Mouse (Mus musculus): ENCODE results near the gene Ugt3a1.
"Not testable (repeated sequence)": the region's sequence is repeated elsewhere in the genome, so short reads cannot be mapped to it uniquely, and the experiment has no call there.

The Ugt3a1 gene

DNA sequence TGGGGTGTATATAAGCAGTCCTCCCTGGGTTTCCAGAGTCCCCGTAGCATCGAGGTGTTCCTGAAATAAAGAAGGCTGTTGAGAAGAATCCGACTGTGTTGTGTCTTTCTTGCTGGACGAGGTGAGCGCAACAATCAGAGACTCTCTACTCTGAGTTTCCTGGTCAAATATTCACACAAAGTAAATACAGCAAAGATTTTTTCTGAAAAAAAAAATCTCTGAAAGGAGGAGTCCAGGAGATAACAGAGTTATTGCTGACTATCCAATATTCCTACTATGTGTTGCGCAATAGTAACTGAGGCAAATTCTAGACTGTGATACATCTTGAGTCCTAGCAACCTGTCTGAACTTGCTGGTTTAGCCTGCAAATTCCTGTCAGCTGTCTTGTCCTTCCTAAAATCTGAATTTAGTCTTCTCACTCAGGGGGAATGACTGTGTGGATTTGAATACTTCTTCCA, at the start of gene Ugt3a1:
TSS of gene Ugt3a1 (plus strand) at position 51 of the 458 bp plus-strand sequence.
- no peak for ATAC-seq (ENCODE audit: insufficient number of reproducible peaks, low FRiP score, low TSS enrichment)

DNA sequence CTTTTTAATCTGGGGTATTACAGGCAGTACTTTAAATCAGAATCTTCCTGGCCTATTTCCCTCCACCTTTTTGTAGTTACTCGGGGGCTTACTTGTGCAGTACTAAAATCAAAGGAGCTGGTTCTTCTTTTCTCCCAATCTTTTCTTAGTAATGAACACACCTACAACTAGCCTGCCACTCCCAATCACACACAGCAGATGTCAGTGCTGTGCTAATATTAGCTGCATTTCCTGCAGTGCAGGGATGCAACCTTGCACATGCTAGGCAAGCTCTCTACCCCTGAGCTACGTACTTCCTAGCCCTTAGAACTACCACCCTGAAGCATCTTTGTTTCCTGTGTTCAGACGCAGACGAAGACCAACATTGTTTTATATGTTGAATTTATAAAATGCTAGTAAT, 45.8 kb upstream of the Ugt3a1 start:
- ATAC-seq (ENCODE audit: insufficient number of reproducible peaks, low FRiP score, low TSS enrichment) = not testable (repeated sequence)

DNA sequence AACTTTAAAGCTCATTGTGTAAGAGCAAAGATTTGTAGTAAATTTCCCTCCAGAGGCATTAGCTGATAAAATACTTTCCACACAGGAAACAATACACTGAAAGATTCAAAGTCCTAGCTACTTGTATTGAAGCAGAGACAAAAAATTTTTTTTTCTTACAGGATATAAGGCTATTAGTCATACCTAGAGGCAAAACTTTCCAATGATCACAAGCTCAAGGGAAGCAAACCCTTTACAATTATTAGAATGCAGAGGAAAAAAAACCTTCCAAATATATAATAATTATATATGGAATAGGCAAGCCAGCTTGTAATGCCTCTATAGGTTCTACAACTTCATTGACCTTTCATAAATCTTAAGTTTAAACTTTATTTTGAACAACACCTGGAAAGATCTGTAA, 30.3 kb upstream of the Ugt3a1 start:
- no peak for ATAC-seq (ENCODE audit: insufficient number of reproducible peaks, low FRiP score, low TSS enrichment)

DNA sequence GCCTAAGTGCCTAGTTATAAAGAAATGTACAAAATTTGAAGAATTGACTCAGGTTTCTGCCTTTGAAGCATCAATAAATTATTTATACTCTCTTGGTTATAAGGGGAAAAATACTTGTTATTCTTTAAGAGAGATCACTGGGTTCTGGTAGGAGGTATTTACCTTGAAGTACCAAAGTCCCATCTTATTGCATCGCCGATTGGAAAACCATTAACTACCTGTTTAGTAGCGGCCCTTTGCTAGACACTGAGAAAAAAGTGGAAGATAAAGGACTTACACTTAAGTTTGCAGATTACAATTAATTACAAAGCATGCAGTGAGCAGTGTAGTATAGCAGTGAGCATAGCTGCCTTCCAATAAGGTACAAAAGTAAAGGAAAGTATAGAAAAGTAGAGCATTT, 23.8 kb upstream of the Ugt3a1 start:
- no peak for ATAC-seq (ENCODE audit: insufficient number of reproducible peaks, low FRiP score, low TSS enrichment)

DNA sequence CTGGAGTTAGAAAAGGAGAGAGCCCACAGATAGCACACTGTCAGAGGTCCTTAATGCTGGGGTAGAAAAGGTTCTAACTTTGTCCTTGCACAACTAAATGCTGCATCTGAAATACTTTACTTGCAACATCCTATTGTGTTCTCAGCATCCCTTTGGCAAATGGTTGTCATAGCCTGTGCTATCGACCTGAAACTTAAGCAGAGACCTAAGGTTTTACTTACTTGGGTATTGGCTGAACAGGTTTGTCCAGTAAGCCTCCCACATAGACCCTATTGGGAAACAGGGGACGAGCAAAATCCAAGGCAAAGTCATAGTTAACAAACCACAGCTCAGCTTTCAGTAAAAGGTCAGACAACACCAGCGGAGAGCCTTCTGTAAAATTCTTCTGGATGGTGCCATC, 16.1 kb upstream of the Ugt3a1 start:
- no peak for ATAC-seq (ENCODE audit: insufficient number of reproducible peaks, low FRiP score, low TSS enrichment)

DNA sequence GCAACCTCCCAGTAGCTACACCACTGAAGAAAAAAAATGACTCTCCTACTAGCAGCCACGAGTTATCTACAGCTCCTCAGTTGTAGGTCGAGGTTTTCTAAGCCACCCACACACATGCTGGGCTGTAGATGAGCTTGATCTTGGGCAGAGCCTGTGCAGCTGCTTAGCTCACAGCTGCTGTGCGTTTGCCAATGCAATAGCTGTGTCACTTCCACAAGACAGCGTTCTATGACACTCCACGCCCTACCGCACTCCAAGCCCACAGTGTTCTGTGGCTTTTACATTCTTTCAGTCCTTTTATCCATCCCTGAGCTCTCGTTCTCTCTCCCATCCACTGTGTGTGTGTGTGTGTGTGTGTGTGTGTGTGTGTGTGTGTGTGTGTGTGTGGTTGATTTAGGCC, 4.8 kb upstream of the Ugt3a1 start:
- ATAC-seq (ENCODE audit: insufficient number of reproducible peaks, low FRiP score, low TSS enrichment) = no peak

DNA sequence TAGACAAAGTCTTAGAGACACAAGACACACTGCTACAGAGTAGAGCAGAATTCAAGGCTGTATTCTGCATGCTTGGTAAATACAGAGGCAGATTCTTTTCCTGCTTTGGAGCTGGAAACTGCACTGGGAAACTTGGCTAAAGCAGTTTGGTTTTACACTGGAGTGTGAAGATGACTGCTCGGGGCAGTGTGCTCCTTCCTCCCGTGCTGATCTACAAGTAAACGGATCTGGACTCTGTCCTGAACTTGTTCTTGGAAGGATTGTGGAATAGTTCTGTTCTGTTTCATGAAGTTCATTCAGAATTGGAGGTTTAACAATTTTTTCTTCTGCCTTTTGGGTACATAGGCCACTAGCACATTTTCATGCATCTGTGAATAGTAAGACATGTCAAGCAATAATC, 2.3 kb downstream of the Ugt3a1 start:
- ATAC-seq (ENCODE audit: insufficient number of reproducible peaks, low FRiP score, low TSS enrichment) = no peak

DNA sequence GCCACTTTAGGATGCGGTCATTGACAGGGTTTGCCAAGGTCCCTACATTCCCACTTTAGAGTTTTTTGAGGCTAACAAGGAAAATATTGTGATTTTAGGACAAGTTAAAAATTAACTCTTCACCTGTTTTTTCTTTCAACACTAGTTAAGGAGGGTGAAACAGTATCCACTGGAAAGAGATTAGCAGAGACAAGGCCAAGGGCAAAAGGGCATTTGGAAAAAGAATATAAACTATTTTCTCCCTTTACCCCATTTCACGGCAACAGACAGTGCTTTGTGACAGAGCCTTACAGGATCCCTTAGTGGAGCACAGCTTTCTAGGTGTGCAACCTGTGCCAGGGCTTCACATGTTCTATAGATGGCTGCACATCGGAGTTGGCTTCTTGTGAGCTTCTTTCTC, 2.9 kb downstream of the Ugt3a1 start:
- no peak for ATAC-seq (ENCODE audit: insufficient number of reproducible peaks, low FRiP score, low TSS enrichment)

DNA sequence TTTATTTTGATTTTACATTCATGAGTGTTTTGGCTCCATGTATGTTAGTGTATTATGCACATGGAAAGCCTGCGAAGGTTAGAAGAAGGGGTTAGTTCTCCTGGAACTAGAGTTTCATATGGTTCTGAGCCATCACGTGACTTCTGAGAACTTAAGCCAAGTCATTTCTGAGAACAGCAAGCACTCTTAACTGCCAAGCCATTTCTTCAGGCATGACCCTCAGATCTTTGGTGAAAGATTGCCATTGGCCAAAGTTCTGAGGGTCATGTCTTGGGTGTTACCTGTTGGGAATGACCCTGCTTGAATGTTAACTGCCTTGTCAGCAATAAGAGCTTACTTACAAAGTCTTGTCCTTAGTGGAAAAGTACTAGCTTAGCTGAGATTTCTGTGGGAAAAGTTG, 6.5 kb downstream of the Ugt3a1 start:
- no peak for ATAC-seq (ENCODE audit: insufficient number of reproducible peaks, low FRiP score, low TSS enrichment)

DNA sequence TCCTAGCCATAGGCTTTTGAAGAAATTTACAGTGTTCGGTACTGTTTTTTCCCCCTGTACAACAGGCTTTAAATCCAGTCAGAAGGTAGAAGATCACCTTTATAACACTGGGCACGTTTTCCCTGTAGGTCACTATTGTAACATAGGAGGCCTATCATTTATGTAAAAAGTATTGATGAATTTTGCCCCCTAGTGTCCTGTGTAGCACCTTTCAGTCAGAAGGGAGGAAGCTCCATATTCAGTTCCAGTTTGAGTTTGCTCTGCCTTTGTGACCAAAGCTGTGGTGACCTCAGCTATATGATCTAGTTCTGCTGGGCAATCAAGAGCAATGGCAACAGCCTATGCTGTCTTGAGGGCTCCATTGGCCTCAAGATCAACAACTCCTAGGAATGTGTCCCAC, 13.0 kb downstream of the Ugt3a1 start:
- no peak for ATAC-seq (ENCODE audit: insufficient number of reproducible peaks, low FRiP score, low TSS enrichment)

DNA sequence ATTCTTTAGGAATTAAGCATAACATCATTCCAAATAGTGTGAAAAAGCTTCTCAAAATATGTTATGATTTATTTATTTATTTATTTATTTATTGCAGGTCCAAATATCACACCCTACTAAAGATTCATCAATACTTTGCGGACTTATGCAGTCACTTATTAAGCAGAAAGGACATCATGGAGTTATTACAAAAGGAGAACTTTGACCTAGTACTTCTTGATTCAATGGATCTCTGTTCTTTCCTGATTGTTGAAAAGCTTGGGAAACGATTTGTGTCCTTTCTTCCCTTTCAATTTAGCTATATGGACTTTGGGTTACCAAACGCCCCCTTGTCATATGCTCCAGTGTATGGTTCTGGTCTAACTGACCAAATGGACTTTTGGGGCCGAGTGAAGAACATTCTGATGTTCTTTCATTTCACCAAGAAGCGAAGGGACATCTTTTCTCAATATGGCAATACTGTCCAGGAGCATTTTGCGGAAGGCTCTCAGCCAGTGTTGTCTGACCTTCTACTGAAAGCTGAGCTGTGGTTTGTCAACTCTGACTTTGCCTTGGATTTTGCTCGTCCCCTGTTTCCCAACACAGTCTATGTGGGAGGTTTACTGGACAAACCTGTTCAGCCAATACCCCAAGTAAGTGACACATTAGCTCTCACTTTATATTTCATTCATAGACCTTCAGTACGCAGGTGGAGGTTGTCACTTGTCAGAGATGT, 29.4 kb downstream of the Ugt3a1 start:
- no peak for ATAC-seq (ENCODE audit: insufficient number of reproducible peaks, low FRiP score, low TSS enrichment)

DNA sequence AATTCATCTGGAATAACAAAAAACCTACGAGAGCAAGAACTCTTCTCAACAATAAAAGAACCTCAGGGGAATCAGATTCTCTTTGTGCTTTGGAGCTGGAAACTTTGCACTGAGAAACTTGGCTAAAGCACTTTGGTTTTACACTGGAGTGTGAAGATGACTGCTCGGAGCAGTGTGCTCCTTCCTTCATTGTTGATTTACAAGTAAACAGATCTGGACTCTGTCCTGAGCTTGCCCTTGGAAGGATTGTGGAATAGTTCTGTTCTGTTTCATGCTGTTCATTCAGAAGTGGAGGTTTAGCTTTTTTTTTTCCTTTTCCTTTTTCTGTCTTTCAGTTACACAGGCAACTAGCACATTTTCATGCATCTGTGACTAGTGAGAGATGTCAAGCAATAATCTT, 57.9 kb downstream of the Ugt3a1 start:
- ATAC-seq (ENCODE audit: insufficient number of reproducible peaks, low FRiP score, low TSS enrichment) = no peak

DNA sequence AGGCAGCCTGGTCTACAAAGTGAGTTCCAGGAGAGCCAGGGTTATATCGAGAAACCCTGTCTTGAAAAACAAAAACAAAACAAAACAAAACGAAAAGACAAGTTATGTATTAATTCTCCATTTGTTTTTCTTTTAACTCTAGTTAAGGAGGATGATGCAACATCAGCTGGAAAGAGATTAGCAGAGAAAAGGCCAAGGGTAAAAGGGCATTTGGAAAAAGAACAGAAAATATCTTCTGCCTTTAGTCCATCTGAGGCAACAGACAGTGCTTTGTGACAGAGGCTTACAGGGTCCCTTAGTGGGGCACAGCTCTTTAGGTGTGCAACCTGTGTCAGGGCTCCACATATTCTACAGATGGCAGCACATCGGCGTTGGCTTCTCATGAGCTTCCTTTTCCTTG, 58.7 kb downstream of the Ugt3a1 start, which contains the start of gene Ugt3a2:
TSS of gene Ugt3a2 (plus strand) at position 210 of the 400 bp plus-strand sequence.
- ATAC-seq (ENCODE audit: insufficient number of reproducible peaks, low FRiP score, low TSS enrichment) = no peak

DNA sequence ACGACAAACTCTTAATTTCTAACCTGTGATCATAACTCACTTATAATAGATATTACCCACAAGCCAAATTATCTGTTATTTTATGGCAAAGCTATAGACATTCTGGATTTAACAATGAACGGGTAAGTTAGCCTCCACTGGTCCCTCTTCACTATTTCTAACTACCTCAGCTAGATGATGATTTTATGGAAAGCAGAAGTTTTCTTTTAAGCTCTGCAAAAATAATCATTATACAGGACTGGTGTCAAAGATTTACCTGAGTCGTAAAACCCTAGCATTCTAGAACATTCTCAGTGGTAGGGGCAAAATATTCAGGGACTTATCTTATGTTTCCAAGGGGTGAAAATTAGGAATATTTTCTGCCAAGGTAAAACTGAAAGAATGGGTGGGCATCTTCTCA, 59.9 kb downstream of the Ugt3a1 start:
- ATAC-seq (ENCODE audit: insufficient number of reproducible peaks, low FRiP score, low TSS enrichment) = no peak

DNA sequence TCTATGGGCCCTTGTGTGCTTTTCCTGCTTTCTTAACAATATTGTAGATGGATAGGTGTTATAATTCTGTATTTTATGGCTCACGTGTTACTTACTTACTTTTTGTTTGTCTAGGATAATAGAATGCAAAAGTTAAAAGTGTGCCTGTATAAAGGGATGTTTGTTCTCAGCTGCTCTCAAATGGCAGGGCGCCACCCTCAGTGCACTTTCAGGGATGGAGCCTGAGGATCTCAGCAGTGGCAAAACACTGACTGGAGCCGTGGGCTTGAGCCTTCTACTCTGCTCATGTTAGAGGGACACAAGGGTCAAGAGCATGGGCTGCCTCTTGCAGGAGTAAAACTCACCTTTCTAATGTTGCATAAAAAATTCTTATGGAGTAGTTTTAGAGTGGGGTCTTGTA, 60.3 kb downstream of the Ugt3a1 start:
- no peak for ATAC-seq (ENCODE audit: insufficient number of reproducible peaks, low FRiP score, low TSS enrichment)

DNA sequence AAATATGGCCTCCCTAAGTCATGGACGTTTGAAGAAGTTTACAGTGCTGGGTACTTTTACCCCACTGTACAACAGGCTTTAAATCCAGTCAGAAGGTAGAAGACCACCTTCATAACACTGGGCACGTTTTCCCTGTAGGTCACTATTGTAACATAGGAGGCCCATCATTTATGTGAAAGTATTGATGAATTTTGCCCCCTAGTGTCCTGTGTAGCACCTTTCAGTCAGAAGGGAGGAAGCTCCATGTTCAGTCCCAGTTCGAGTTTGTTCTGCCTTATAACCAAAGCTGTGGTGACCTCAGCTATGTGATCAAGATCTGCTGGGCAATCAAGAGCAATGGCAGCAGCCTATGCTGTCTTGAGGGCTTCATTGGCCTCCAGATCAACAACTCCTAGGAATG, 72.1 kb downstream of the Ugt3a1 start:
- no peak for ATAC-seq (ENCODE audit: insufficient number of reproducible peaks, low FRiP score, low TSS enrichment)

DNA sequence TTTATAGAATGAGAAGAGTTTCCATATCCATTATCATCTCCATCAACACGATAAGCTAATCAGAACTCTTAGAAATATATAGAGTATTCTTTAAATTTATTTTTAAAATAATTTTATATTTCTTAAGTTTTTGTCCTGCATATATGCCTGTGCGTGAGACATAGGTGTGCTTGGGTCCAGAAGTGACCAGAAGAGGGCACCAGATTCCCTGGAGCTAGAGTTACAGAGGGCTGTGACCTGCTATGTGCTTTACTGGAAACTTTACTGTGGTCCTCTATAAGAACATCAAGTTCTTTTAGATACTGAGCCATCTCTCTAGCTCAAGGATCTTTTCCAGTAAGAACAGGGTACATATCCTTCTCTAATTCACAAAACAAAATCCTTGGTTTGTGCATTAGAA, 86.1 kb downstream of the Ugt3a1 start:
- ATAC-seq (ENCODE audit: insufficient number of reproducible peaks, low FRiP score, low TSS enrichment) = no peak

Data from cerebellum, adult (tissue).